Mouse (Mus musculus): ENCODE data around the gene St7.

The St7 gene

GRCm38 (mm10) chr6:17769972-17770644 is 77.4 kb downstream of the St7 start:
- DNase-seq = no peak

DNA sequence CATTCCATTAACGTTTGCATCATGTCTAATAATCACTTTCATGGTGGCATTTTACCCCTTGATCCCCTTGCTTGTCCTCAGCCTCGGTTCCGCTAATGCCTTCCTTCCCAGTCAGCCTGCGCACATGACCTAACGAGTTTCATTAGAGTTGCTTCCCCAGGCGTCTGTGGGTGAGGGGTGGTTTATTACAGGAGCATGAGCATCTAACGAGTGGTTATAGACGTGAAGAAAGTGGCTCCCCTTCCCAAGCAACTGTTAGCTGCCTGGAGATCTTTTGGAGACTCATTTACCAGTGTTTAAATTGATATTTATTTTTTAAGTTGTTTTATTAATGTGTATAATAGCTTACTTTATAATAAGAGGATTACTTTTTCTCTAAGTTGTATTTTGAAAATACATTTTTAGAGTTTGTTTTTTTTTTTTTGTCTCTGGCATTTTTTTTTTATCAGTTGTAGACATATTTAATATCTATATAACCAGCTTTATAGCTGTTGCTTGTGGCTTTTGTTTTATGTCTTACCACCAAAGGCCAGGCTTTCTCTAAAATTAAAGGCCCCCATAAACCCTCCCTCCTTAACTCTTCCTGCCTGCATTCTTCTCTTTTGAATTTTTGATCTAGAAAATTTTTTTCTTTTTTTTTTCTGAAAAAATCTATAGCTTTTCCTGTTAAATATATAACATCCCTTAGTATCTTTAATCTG is 78.1 kb downstream of the St7 start:
- no peak for DNase-seq

- DNase-seq = no peak
These were observed 78.7 kb downstream of the St7 start for GRCm38 (mm10) chr6:17771456-17771855.

DNA sequence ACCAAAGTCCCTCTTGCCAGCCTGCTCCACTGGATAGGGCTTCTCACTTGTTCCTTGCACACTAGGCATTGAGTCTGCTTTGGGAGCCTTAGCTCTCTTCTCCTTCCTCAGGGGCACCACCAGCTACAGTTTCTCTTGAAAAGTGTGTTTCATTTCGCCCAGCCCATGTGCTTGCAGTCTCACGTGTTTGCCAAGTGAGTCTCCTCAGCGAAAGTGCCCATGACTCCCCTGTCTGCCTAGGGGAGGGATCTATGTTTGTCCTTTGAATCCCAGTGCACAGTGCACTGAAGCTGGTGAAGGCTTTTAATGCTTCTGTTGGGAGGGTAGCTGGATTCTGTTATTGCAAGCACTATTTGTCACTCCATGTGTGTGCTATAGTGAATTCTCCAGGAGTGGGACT is 79.8 kb downstream of the St7 start:
- DNase-seq = no peak

GRCm38 (mm10) chr6:17776041-17776440 is 83.3 kb downstream of the St7 start:
- DNase-seq = no peak

DNA sequence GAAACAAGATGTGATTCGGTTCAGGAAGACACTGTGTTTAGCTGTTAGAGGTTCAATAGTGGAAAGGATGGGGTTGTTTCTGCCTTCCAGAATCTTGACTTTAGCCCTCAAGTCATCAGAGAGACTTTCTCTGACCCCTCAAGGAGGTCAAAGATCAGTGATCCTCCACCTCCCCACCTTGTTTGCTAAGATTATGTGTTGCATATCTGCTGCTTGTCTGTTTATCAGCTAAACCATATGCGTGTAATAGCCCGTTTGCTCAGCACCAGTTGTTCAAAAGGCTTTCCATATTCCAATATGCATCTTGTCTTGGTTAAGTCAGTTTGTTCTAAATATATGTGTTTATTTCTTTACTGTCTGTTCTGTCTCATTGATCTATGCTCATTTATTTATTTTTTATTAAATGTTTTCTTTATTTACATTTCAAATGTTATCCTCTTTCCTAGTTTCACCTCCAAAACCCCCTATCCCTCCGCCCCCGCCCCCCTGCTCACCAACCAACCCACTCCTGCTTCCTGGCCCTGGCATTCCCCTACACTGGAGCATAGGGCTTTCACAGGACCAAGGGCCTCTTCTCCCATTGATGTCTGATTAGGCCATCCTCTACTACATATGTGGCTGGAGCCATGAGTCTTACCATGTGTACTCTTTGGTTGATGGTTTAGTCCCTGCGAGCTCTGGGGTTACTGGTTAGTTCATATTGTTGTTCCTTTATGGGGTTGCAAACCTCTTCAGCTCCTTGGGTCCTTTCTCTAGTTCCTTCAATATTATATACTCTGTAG is 84.5 kb downstream of the St7 start:
- no peak for DNase-seq

- DNase-seq = no peak
These were observed 86.0 kb downstream of the St7 start for GRCm38 (mm10) chr6:17778648-17779202.

- no peak for DNase-seq
These were observed 90.8 kb downstream of the St7 start for GRCm38 (mm10) chr6:17783511-17783910.

DNA sequence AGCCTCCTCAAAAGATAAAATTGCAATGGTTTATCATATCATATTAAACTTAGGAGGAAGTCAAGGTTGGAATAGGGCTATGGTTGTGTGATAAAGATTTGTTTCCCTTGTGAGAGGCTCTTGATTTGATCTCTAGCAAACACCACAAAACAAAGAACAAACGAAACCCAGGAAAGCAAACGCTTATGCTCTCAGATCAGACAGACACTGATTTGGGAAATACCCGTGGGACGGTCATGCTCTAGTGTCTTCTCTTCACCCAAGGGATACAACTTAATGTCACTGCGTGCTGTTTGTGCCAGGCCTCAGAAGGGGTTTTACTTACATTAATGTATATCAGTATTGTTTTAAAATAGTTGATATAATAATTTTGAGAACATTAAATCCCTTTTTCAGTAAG is 91.8 kb downstream of the St7 start:
- DNase-seq = no peak

DNA sequence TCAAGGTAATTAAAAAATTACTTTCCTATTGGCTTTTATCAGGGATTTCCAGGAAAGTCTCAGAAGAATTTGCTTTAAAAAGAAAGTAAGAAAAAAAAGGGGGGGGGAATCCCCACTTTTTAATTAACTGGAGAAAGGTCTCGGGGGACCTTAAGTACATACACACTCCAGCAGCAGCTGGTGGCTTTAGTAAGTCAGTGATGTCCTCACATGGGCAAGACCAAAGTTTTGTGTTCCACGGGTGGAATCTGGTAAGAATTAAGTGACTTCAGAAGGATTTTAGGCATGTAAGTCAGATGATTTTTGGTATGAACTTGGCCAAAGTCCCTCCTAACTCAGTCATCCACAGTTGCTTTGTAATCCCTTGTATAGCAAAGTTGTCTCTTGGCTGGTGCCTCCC is 92.5 kb downstream of the St7 start:
- no peak for DNase-seq

DNA sequence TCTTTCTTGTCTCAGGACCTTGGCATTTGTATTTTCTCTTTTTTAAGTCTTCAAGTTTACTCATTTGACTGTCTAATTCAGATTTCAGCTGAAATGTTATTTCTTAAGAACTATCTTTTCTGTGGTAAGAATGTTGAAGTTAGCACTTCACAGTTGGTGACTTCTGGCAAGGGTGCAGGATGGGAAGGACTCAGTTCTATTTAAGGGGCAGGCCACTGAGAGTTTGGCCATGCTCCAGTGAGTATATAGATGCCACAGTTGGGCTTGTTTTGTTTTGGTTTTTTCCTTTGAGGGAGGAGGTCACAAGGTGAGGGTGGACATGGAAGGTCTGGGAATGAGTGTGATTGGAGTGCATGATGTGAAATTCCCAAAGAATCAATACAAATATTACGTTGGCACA is 95.1 kb downstream of the St7 start:
- no peak for DNase-seq

GRCm38 (mm10) chr6:17790251-17790650 is 97.5 kb downstream of the St7 start:
- DNase-seq = no peak

DNA sequence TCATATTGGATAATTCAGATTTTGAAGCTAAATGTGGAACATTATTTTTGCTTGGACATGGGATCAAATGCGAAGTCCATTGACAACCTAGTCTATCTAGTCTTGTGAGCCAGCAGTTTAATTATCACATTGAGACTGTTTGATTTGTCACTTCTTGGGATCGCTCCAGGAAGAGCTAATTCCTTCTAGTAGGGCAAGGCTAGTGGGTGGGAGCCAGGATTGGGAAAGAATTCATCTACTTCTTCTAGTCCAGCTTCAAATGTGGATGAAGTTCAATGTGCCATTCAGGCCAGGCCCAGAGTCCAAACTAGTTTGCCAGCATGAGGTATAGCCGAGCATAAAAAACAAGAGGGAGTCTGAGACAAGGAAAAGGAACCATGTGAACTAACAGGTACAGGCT is 100.7 kb downstream of the St7 start:
- DNase-seq = no peak

GRCm38 (mm10) chr6:17797271-17797713 is 104.6 kb downstream of the St7 start:
- DNase-seq = no peak

GRCm38 (mm10) chr6:17800694-17801093 is 108.0 kb downstream of the St7 start:
- no peak for DNase-seq

DNA sequence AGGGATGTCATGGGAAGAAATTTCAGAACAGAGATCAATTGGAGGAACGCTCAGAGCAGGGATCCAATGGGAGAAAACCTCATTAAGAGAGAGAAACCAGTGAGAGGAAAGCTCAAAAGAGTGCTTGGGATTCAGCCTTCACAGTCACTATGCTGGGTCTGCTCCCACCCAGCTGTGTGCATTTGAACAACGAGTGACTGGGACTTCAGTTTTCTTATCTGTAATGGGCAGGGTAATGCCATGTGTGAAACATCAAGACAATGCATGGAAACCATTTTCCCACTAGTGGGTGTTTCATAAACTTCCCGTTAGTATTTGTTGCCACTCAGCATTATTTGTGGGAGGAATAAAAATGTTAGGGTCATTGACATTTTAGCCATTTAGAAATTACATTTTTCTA is 111.7 kb downstream of the St7 start:
- DNase-seq = no peak

- DNase-seq = no peak
These were observed 113.8 kb downstream of the St7 start for GRCm38 (mm10) chr6:17806569-17806968.

GRCm38 (mm10) chr6:17811063-17811462 is 118.3 kb downstream of the St7 start:
- DNase-seq = no peak

GRCm38 (mm10) chr6:17811531-17811930 is 118.8 kb downstream of the St7 start:
- no peak for DNase-seq

DNA sequence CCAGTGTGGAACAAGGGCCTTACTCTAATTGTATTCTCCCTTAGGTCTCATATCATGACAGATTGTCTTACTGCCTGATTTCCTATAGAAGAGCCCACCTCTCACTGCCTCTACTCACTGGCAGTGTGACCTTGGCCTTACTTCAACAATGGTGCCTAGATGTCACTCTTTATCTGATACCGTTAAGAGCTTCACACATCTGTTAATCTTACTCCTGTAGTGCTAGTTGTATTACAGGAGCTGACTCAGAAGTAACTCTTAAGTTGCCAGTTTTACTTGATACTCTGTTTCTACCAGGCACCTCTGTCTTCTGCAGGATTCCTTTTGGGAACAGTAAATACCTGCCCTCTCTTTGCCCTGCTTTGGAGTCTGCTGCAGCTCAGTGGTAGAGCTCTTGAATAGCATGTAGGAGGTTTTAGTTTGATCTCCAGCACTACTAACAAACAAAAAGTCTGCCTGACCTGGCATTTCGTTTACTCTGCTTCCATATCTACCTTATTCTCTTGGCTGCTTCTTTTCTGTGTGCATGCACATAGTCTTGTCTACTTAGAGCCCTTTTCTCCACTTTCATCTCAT is 121.4 kb downstream of the St7 start:
- DNase-seq = no peak

- DNase-seq = peak; percentile 27
These were observed 124.2 kb downstream of the St7 start for GRCm38 (mm10) chr6:17816865-17817435.

- no peak for DNase-seq
These were observed 130.9 kb downstream of the St7 start for GRCm38 (mm10) chr6:17823614-17824013.

GRCm38 (mm10) chr6:17824735-17825134 is 132.0 kb downstream of the St7 start:
- no peak for DNase-seq
